ENCODE assay signal across 23 mouse cellular contexts in the genomic region with DNA sequence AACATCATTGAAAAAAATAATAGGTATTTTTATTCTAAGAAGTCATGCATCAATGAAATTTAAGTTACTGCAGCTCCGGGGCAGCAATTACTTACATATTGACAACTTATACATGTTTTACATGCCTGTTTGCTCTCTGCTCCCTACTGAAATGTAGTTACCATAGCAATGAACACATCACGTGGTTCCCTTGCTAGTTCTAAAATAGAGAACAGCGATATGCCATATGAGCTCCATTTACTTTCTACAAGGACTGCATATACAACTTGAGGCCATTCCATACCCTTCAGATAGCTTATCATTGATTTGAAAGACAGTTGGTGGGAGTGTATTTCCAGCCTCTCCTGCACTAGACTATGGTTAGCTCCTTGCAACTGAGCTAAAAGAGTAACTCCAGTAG.
A peak's percentile ranks its signal among the peaks of the same experiment; 100 is the strongest.
DNase-seq lines count a peak whose midpoint lies in the region; ATAC-seq and TF ChIP-seq lines count a peak whose summit lies in the region.
"Had no signal": no experiment of that assay in that cellular context is flagged by ENCODE, and none has a peak within 500 bp of the region (broad histone marks: within the 10 kb centered on the region; RNA-seq: fewer than 3 reads in every experiment).

No protein-coding gene starts in this region.

- no peak for ATAC-seq in forebrain, embryonic 14.5 days
- ATAC-seq in midbrain, embryonic 15.5 days (replicated peaks), result peak; percentile 52; the same call in 1 of the 2 replicates
- ATAC-seq in forebrain, postnatal 0 days, result peak; percentile 90
- ATAC-seq: activated CD4-positive, CD25-positive, alpha-beta regulatory T cell, adult 4 months; hindbrain, embryonic 16.5 days; inflammation-experienced regulatory T-cells, adult 6 months; intestine, postnatal 0 days; Patski had no signal

- H3K4me3 ChIP-seq in forebrain, embryonic 14.5 days (ENCODE audit: low read depth, low read length), result no peak overlapping the region
- no peak overlapping the region for H3K4me3 ChIP-seq in forebrain, embryonic 10.5 days
- H3K4me3 ChIP-seq in midbrain, embryonic 15.5 days, result no peak overlapping the region
- H3K4me3 ChIP-seq in midbrain, embryonic 10.5 days, result no peak overlapping the region
- H3K4me3 ChIP-seq in forebrain, postnatal 0 days (ENCODE audit: low read depth, low read length), result no peak overlapping the region
- H3K4me3 ChIP-seq: embryonic facial prominence, embryonic 13.5 days; heart, embryonic 13.5 days; hindbrain, embryonic 12.5 days had no signal

- H3K9ac ChIP-seq in forebrain, embryonic 14.5 days (ENCODE audit: low read length), result no peak overlapping the region
- no peak overlapping the region for H3K9ac ChIP-seq in midbrain, embryonic 15.5 days
- no peak overlapping the region for H3K9ac ChIP-seq in forebrain, postnatal 0 days
- H3K9ac ChIP-seq: embryonic facial prominence, embryonic 13.5 days; heart, embryonic 13.5 days; hindbrain, embryonic 12.5 days had no signal

- H3K27me3 ChIP-seq in forebrain, embryonic 14.5 days (replicated peaks; ENCODE audit: control insufficient read depth, insufficient read depth, low read length), result no peaks in the 10 kb centered on the region
- H3K27me3 ChIP-seq in forebrain, embryonic 10.5 days (ENCODE audit: poor library complexity, severe bottlenecking), result no peaks in the 10 kb centered on the region
- H3K27me3 ChIP-seq in midbrain, embryonic 15.5 days (replicated peaks), result no peaks in the 10 kb centered on the region
- no peaks in the 10 kb centered on the region for H3K27me3 ChIP-seq in midbrain, embryonic 10.5 days (ENCODE audit: low read depth, poor library complexity, severe bottlenecking)
- no peaks in the 10 kb centered on the region for H3K27me3 ChIP-seq in forebrain, postnatal 0 days (ENCODE audit: insufficient read depth, low read length)
- H3K27me3 ChIP-seq: CH12.LX; embryonic facial prominence, embryonic 13.5 days; heart, embryonic 13.5 days; hindbrain, embryonic 12.5 days; Patski had no signal

- peak; percentile 46 for DNase-seq in forebrain, embryonic 14.5 days (ENCODE audit: low spot score)
- DNase-seq in forebrain, embryonic 10.5 days (ENCODE audit: extremely low spot score, low spot score), result no peak
- no peak for DNase-seq in midbrain, embryonic 10.5 days (ENCODE audit: low spot score)
- DNase-seq in brain, embryonic 14.5 days (ENCODE audit: low read depth), result peak; percentile 56
- DNase-seq in forebrain, postnatal 0 days, result peak; percentile 61
- no peak for DNase-seq in urinary bladder, postnatal 36 days (ENCODE audit: low spot score in 2 of 2)
- DNase-seq: adrenal gland, postnatal 14 days; cerebellum, adult 11 months; cerebellum, adult 9-10 months; cerebellum, postnatal 25 days; gastrocnemius, postnatal 36 days; heart, adult 11 months; heart, postnatal 4 days had no signal

- no peaks in the 10 kb centered on the region for H3K36me3 ChIP-seq in forebrain, embryonic 14.5 days (ENCODE audit: control insufficient read depth, insufficient read depth, low read length)
- H3K36me3 ChIP-seq in forebrain, embryonic 10.5 days (replicated peaks), result no peaks in the 10 kb centered on the region
- H3K36me3 ChIP-seq in midbrain, embryonic 15.5 days (replicated peaks), result no peaks in the 10 kb centered on the region
- 0 out of 2 replicates have a peak, but pooled peaks cover 2% of the 10 kb centered on the region for H3K36me3 ChIP-seq in midbrain, embryonic 10.5 days
- no peaks in the 10 kb centered on the region for H3K36me3 ChIP-seq in forebrain, postnatal 0 days (ENCODE audit: insufficient read depth)
- H3K36me3 ChIP-seq: embryonic facial prominence, embryonic 13.5 days; hindbrain, embryonic 12.5 days had no signal

- 87% methylated on average over 3 of the region's 3 CpGs for WGBS in forebrain, embryonic 14.5 days
- 93% methylated on average over 3 of the region's 3 CpGs for WGBS in forebrain, embryonic 10.5 days
- WGBS in midbrain, embryonic 15.5 days, result 58% methylated on average over 3 of the region's 3 CpGs
- 88% methylated on average over 3 of the region's 3 CpGs for WGBS in midbrain, embryonic 10.5 days
- WGBS in forebrain, postnatal 0 days, result 41% methylated on average over 3 of the region's 3 CpGs

- TF ChIP-seq POLR2A in brain, embryonic 14.5 days (IDR thresholded peaks at IDR 0.05; ENCODE audit: borderline replicate concordance, extremely low read depth, insufficient read depth, insufficient read length, poor library complexity, severe bottlenecking), result no peak

- no peak overlapping the region for H3K4me2 ChIP-seq in forebrain, embryonic 14.5 days (ENCODE audit: low read length)
- no peak overlapping the region for H3K4me2 ChIP-seq in midbrain, embryonic 15.5 days
- H3K4me2 ChIP-seq in forebrain, postnatal 0 days (ENCODE audit: low read depth), result no peak overlapping the region
- H3K4me2 ChIP-seq: embryonic facial prominence, embryonic 13.5 days; heart, embryonic 13.5 days; hindbrain, embryonic 12.5 days had no signal

- no peak for TF ChIP-seq CTCF in brain, embryonic 14.5 days (IDR thresholded peaks at IDR 0.05; ENCODE audit: borderline replicate concordance, extremely low read depth, insufficient read depth, insufficient read length)
- TF ChIP-seq CTCF in forebrain, postnatal 0 days (IDR thresholded peaks at IDR 0.05; ENCODE audit: low read depth), result no peak

- no peaks in the 10 kb centered on the region for H3K9me3 ChIP-seq in forebrain, embryonic 14.5 days (replicated peaks; ENCODE audit: control insufficient read depth, low read length)
- H3K9me3 ChIP-seq in forebrain, embryonic 10.5 days, result no peaks in the 10 kb centered on the region
- no peaks in the 10 kb centered on the region for H3K9me3 ChIP-seq in midbrain, embryonic 15.5 days
- H3K9me3 ChIP-seq in midbrain, embryonic 10.5 days (replicated peaks), result no peaks in the 10 kb centered on the region
- H3K9me3 ChIP-seq in forebrain, postnatal 0 days (ENCODE audit: low read length), result no peaks in the 10 kb centered on the region
- H3K9me3 ChIP-seq: embryonic facial prominence, embryonic 13.5 days; heart, embryonic 13.5 days; hindbrain, embryonic 12.5 days had no signal

- no peak overlapping the region for H3K27ac ChIP-seq in forebrain, embryonic 14.5 days (ENCODE audit: low read depth, low read length)
- H3K27ac ChIP-seq in forebrain, embryonic 10.5 days, result no peak overlapping the region
- H3K27ac ChIP-seq in midbrain, embryonic 15.5 days, result no peak overlapping the region
- no peak overlapping the region for H3K27ac ChIP-seq in midbrain, embryonic 10.5 days (replicated peaks)
- peak overlapping the region; percentile 47; the same call in 1 of the 2 replicates for H3K27ac ChIP-seq in forebrain, postnatal 0 days (ENCODE audit: low read depth, low read length)
- H3K27ac ChIP-seq: embryonic facial prominence, embryonic 13.5 days; heart, embryonic 13.5 days; hindbrain, embryonic 12.5 days had no signal

- no peaks in the 10 kb centered on the region for H3K4me1 ChIP-seq in forebrain, embryonic 14.5 days (ENCODE audit: control insufficient read depth, insufficient read depth, low read length)
- no peaks in the 10 kb centered on the region for H3K4me1 ChIP-seq in forebrain, embryonic 10.5 days
- peaks cover 4% of the 10 kb centered on the region; the same call in 1 of the 2 replicates for H3K4me1 ChIP-seq in midbrain, embryonic 15.5 days
- no peaks in the 10 kb centered on the region for H3K4me1 ChIP-seq in midbrain, embryonic 10.5 days
- H3K4me1 ChIP-seq in forebrain, postnatal 0 days (ENCODE audit: insufficient read depth), result peaks cover 6% of the 10 kb centered on the region; the same call in 1 of the 2 replicates
- H3K4me1 ChIP-seq: hindbrain, embryonic 12.5 days had no signal

Comparison
In these comparisons a context has a peak if more than half of its experiments do, and no peak if none do; other contexts are left out.
1. DNase-seq: peak in forebrain, embryonic 14.5 days (single experiment), brain, embryonic 14.5 days (single experiment) and forebrain, postnatal 0 days (single experiment); none in forebrain, embryonic 10.5 days (single experiment), midbrain, embryonic 10.5 days (single experiment) and urinary bladder, postnatal 36 days (0 of 2).